In the genomic region with DNA sequence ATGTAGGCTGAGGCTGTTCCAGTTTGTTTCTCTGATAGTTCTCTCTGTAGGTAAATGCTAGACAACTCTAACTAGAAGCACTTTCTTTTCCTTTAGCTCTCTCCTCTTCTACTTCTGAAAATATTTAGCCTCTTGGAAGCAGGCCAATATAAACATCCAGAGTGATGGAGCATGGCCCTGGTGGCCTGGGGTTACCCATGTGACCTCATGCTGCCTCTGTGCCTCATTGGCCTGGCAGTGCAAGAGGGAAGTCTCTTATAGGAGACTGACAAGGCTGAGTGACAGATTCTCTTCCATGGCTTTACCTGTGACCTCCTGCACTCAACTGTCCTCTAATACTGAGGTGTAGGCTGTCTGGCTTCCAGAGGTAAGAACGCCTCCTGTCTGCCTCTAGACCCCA, we compare ENCODE assay signal across 10 mouse cellular contexts.
A peak's percentile ranks its signal among the peaks of the same experiment; 100 is the strongest.
DNase-seq lines count a peak whose midpoint lies in the region; ATAC-seq lines count a peak whose summit lies in the region.
"Had no signal": no experiment of that assay in that cellular context is flagged by ENCODE, and none has a peak within 500 bp of the region (broad histone marks: within the 10 kb centered on the region; RNA-seq: fewer than 3 reads in every experiment).

No protein-coding gene starts in this region.

- no peaks in the 10 kb centered on the region for H3K36me3 ChIP-seq in liver, embryonic 11.5 days (ENCODE audit: control insufficient read depth, insufficient read depth, low read length)
- no peaks in the 10 kb centered on the region for H3K36me3 ChIP-seq in lung, embryonic 15.5 days
- H3K36me3 ChIP-seq: forebrain, embryonic 10.5 days had no signal

- peak; percentile 24 for DNase-seq in liver
- no peak for DNase-seq in liver, embryonic 11.5 days (ENCODE audit: low spot score)
- peak; percentile 29 to 49 for DNase-seq in kidney, postnatal 25 days
- DNase-seq in spleen, postnatal 10 days (ENCODE audit: low spot score in 2 of 2): no peak
- DNase-seq in right cerebral cortex, postnatal 4 days: no peak
- DNase-seq in ovary, postnatal 36 days (ENCODE audit: low spot score): no peak
- DNase-seq: gastrocnemius, postnatal 14 days had no signal

- no peaks in the 10 kb centered on the region for H3K9me3 ChIP-seq in liver, embryonic 11.5 days (ENCODE audit: control insufficient read depth, low read length)
- no peaks in the 10 kb centered on the region for H3K9me3 ChIP-seq in lung, embryonic 15.5 days
- H3K9me3 ChIP-seq: forebrain, embryonic 10.5 days had no signal

- H3K27ac ChIP-seq in liver, embryonic 11.5 days (ENCODE audit: low read depth, low read length): no peak overlapping the region
- 0 out of 2 replicates have a peak overlapping the region, but pooled peaks have one; percentile 17 for H3K27ac ChIP-seq in lung, embryonic 15.5 days
- H3K27ac ChIP-seq: forebrain, embryonic 10.5 days had no signal

- H3K27me3 ChIP-seq in liver, embryonic 11.5 days (replicated peaks; ENCODE audit: control insufficient read depth, insufficient read depth, low read length): no peaks in the 10 kb centered on the region
- no peaks in the 10 kb centered on the region for H3K27me3 ChIP-seq in lung, embryonic 15.5 days
- H3K27me3 ChIP-seq: megakaryocyte, embryonic 14.5 days had no signal

- H3K9ac ChIP-seq in liver, embryonic 11.5 days (ENCODE audit: low read depth, low read length): no peak overlapping the region
- no peak overlapping the region for H3K9ac ChIP-seq in lung, embryonic 15.5 days

- H3K4me2 ChIP-seq in liver, embryonic 11.5 days: no peak overlapping the region
- H3K4me2 ChIP-seq in lung, embryonic 15.5 days: no peak overlapping the region

- no peak overlapping the region for H3K4me3 ChIP-seq in liver, embryonic 11.5 days (ENCODE audit: low read depth, low read length)
- no peak overlapping the region for H3K4me3 ChIP-seq in lung, embryonic 15.5 days
- H3K4me3 ChIP-seq: forebrain, embryonic 10.5 days; megakaryocyte, embryonic 14.5 days had no signal

- WGBS in liver, embryonic 11.5 days: 84% methylated on average over 1 of the region's 1 CpGs
- WGBS in lung, embryonic 15.5 days: 59% methylated on average over 1 of the region's 1 CpGs

- no peak for ATAC-seq in liver, embryonic 11.5 days (replicated peaks; ENCODE audit: low FRiP score)
- ATAC-seq in lung, embryonic 15.5 days (ENCODE audit: borderline replicate concordance, extremely low read depth, low FRiP score, low TSS enrichment): peak; percentile 79; the same call in 1 of the 2 replicates

- H3K4me1 ChIP-seq in liver, embryonic 11.5 days (replicated peaks; ENCODE audit: control insufficient read depth, insufficient read depth, low read length): no peaks in the 10 kb centered on the region
- H3K4me1 ChIP-seq in lung, embryonic 15.5 days: peaks cover 19% of the 10 kb centered on the region
- H3K4me1 ChIP-seq: megakaryocyte, embryonic 14.5 days had no signal

Comparison
In these comparisons a context has a peak if more than half of its experiments do, and no peak if none do; other contexts are left out.
1. DNase-seq: peak in liver (single experiment) and kidney, postnatal 25 days (2 of 2); none in liver, embryonic 11.5 days (single experiment), spleen, postnatal 10 days (0 of 2), right cerebral cortex, postnatal 4 days (single experiment) and ovary, postnatal 36 days (single experiment).